Mouse (Mus musculus) intestine, postnatal 0 days (tissue): ENCODE data around the gene Evx2. TPM values are rescaled to one million over a fixed set of nuclear protein-coding genes. Genes with fewer than 3 reads are reported as not detected.

ENCODE experiments used
- ATAC-seq: fragments of 200-750 bp; cut with Nextera tagmentation; 2 replicates; pipeline ENCODE4 v1.8.0; 2017; ENCODE audit warnings: mild to moderate bottlenecking, moderate TSS enrichment, moderate library complexity
- H3K27ac ChIP-seq: fragments of 300-500 bp; sonication (generic); 2 replicates; pipeline ENCODE4 v1.5.1; 2014; ENCODE audit warnings: mild to moderate bottlenecking, low read depth, low read length, moderate library complexity
- H3K27me3 ChIP-seq: fragments of 300-500 bp; sonication (generic); replicated peaks from 2 replicates; pipeline ENCODE4 v1.6.1; 2014; ENCODE audit warnings: low read length, mixed read lengths; ENCODE audit not compliant: control insufficient read depth, insufficient read depth
- H3K36me3 ChIP-seq: fragments of 300-500 bp; sonication (generic); 2 replicates; pipeline ENCODE4 v1.6.1; 2014; ENCODE audit warnings: mild to moderate bottlenecking, moderate library complexity; ENCODE audit not compliant: control insufficient read depth, insufficient read depth
- H3K4me1 ChIP-seq: fragments of 300-500 bp; sonication (generic); replicated peaks from 2 replicates; pipeline ENCODE4 v1.6.1; 2014; ENCODE audit warnings: antibody characterized with exemption, low read length, mixed read lengths; ENCODE audit not compliant: control insufficient read depth, insufficient read depth
- H3K4me2 ChIP-seq: fragments of 300-500 bp; sonication (generic); replicated peaks from 2 replicates; pipeline ENCODE4 v1.6.1; 2014; ENCODE audit warnings: low read depth, mild to moderate bottlenecking, moderate library complexity
- H3K4me3 ChIP-seq: fragments of 300-500 bp; sonication (generic); 2 replicates; pipeline ENCODE4 v1.5.1; 2014; ENCODE audit warnings: low read depth, low read length
- H3K9ac ChIP-seq: fragments of 300-500 bp; sonication (generic); 2 replicates; pipeline ENCODE4 v1.6.1; 2014; ENCODE audit warnings: mild to moderate bottlenecking, low read depth, low read length
- H3K9me3 ChIP-seq: fragments of 300-500 bp; sonication (generic); 2 replicates; pipeline ENCODE4 v1.6.1; 2016; ENCODE audit warnings: mixed run types; ENCODE audit not compliant: control insufficient read depth
- CTCF ChIP-seq: sonication (generic); IDR thresholded peaks from 2 replicates; pipeline ENCODE4 v1.5.1; 2016; ENCODE audit warnings: low read depth, mild to moderate bottlenecking, control low read depth, antibody characterized with exemption, moderate library complexity
- WGBS: fragments of 180-500 bp; shearing (Covaris S2); extraction: QIAGEN DNeasy Blood & Tissue Kit; methylation state at CpG from one replicate; pipeline ENCODE4 v1.1.7; 2014; 5-methylcytosine and 5-hydroxymethylcytosine counted together
- microRNA-seq: library from miRNA; unstranded; fragments of <30 nt; microRNA quantifications from one replicate; pipeline ENCODE4, GENCODE M21; 2016
- polyA plus RNA-seq: library from polyadenylated mRNA; unstranded; fragments of >200 nt; fragmentation: Nextera tagmentation; extraction: Ambion mirVana; gene quantifications from 2 replicates; pipeline ENCODE4 v1.2.1, GENCODE M21; 2015

Gene Evx2
- polyA plus RNA-seq, 1 experiment from 2014 or later: not detected

DNA sequence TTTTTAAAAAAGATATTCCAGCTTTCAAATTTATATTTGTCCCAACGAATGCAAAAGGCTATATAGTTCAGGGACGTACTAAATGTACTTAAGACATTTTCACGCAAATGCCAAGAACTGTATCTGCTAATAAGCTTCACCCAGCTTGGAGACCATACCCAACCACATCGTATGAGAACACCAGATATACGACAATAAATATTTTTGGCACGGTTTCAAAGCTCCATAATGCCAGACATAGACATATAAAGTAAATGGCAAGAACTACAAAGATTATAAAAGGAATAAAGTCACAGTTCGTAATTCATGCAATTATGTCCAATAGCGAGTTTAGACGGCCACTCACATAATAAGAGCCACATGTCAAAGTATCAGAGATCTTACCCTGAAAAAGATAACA, 41.7 kb downstream of the Evx2 start:
- WGBS: 79% methylated on average over 9 of the region's 9 CpGs
- Histone ChIP-seq H3K9ac (no peak overlapping the region), H3K4me1 (no peaks in the 10 kb centered on the region), H3K27ac (no peak overlapping the region), H3K4me3 (no peak overlapping the region), H3K27me3 (no peaks in the 10 kb centered on the region), H3K9me3 (no peaks in the 10 kb centered on the region), H3K36me3 (no peaks in the 10 kb centered on the region), H3K4me2 (no peak overlapping the region)
- no peak for ATAC-seq
- TF ChIP-seq CTCF: no peak

GRCm38 (mm10) chr2:74611406-74611805, 48.0 kb downstream of the Evx2 start:
- Histone ChIP-seq H3K4me3 (no peak overlapping the region), H3K27ac (no peak overlapping the region), H3K27me3 (no peaks in the 10 kb centered on the region), H3K9me3 (0 out of 2 replicates have a peak, but pooled peaks cover 4% of the 10 kb centered on the region), H3K9ac (no peak overlapping the region), H3K4me2 (no peak overlapping the region), H3K36me3 (no peaks in the 10 kb centered on the region), H3K4me1 (no peaks in the 10 kb centered on the region)
- 83% methylated on average over 4 of the region's 4 CpGs for WGBS
- ATAC-seq: no peak
- TF ChIP-seq CTCF: no peak

- Histone ChIP-seq H3K4me3 (no peak overlapping the region), H3K36me3 (no peaks in the 10 kb centered on the region), H3K9me3 (0 out of 2 replicates have a peak, but pooled peaks cover 4% of the 10 kb centered on the region), H3K4me1 (no peaks in the 10 kb centered on the region), H3K27ac (no peak overlapping the region), H3K27me3 (no peaks in the 10 kb centered on the region), H3K9ac (no peak overlapping the region), H3K4me2 (no peak overlapping the region)
- no peak for TF ChIP-seq CTCF
- ATAC-seq: no peak
Measured at GRCm38 (mm10) chr2:74609350-74609749, 50.0 kb downstream of the Evx2 start.

DNA sequence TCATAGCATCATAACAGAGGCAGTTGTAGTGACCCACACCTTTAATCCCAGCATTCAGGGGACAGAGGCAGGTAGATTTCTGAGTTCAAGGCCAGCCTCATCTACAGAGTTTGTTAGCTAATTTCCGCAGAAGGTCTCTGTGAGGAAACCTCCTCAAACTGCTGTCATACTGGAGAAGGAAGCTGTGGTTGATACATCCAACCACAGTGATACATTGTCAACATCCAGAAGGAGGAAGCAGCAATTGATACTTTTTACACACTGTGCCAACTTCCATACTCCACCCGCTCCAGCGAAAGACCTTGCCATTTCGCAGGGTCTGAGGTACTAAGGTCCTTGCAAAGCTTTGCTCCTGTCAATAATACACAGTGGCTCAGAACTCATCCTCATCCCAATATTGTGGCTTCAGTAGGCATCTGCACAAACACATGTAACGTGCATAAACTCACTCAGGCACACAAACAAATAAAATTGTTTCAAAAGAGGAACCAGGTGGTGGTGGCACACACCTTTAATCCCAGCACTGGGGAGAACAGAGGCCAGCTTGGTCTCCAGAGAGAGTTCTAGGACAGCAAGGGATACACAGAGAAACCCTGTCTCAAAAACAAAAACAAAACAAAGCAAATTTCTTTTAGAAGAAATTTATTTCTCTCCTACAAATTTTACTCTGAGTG, 53.1 kb downstream of the Evx2 start:
- H3K4me3 ChIP-seq: no peak overlapping the region
- H3K4me1 ChIP-seq: no peaks in the 10 kb centered on the region
- no peak overlapping the region for H3K4me2 ChIP-seq
- ATAC-seq: no peak
- H3K9me3 ChIP-seq: 0 out of 2 replicates have a peak, but pooled peaks cover under 1% of the 10 kb centered on the region
- H3K27me3 ChIP-seq: no peaks in the 10 kb centered on the region
- H3K9ac ChIP-seq: no peak overlapping the region
- H3K27ac ChIP-seq: no peak overlapping the region
- WGBS: 83% methylated on average over 5 of the region's 5 CpGs
- TF ChIP-seq CTCF: no peak
- no peaks in the 10 kb centered on the region for H3K36me3 ChIP-seq

- Histone ChIP-seq H3K4me2 (no peak overlapping the region), H3K36me3 (no peaks in the 10 kb centered on the region), H3K4me3 (no peak overlapping the region), H3K27ac (no peak overlapping the region), H3K27me3 (no peaks in the 10 kb centered on the region), H3K9me3 (no peaks in the 10 kb centered on the region), H3K4me1 (no peaks in the 10 kb centered on the region), H3K9ac (no peak overlapping the region)
- ATAC-seq: no peak
- TF ChIP-seq CTCF: no peak
- 67% methylated on average over 3 of the region's 3 CpGs for WGBS
Measured at GRCm38 (mm10) chr2:74604011-74604410, 55.3 kb downstream of the Evx2 start.

Small RNA genes within 50 kb of the gene (microRNA-seq; reads per million reads assigned to microRNA genes)
- gene Gm44463: not detected

Other genes starting within 250 kb of the Evx2 start
- 11.7 and 13.4 TPM in 2 replicates for gene Lnpk, start 80.1 kb downstream of the Evx2 start, polyA plus RNA-seq
- not detected in 2 replicates for gene Hoxd13, start 8.8 kb upstream of the Evx2 start, polyA plus RNA-seq
- 0.12 TPM in 1 of 2 replicates, not detected in the other for gene Hoxd12, start 15.5 kb upstream of the Evx2 start, polyA plus RNA-seq
- 0.64 TPM in 1 of 2 replicates, not detected in the other for gene Hoxd11, start 20.0 kb upstream of the Evx2 start, polyA plus RNA-seq
- gene Hoxd10, start 32.4 kb upstream of the Evx2 start, polyA plus RNA-seq: 0.10 and 1.6 TPM in 2 replicates
- gene Hoxd9, start 38.2 kb upstream of the Evx2 start, polyA plus RNA-seq: 0.64 and 1.6 TPM in 2 replicates
- gene Hoxd8, start 45.1 kb upstream of the Evx2 start, polyA plus RNA-seq: 2.2 and 2.7 TPM in 2 replicates
- 3.2 and 3.3 TPM in 2 replicates for gene Hoxd3, start 52.4 kb upstream of the Evx2 start, polyA plus RNA-seq
- gene Hoxd4, start 52.4 kb upstream of the Evx2 start, polyA plus RNA-seq: 0.20 and 0.51 TPM in 2 replicates
- 0.17 TPM in 1 of 2 replicates, not detected in the other for gene Gm28230, start 67.2 kb upstream of the Evx2 start, polyA plus RNA-seq
- not detected in 2 replicates for gene Hoxd1, start 103.4 kb upstream of the Evx2 start, polyA plus RNA-seq
- 87.1 and 96.3 TPM in 2 replicates for gene Mtx2, start 166.2 kb upstream of the Evx2 start, polyA plus RNA-seq